Mouse (Mus musculus) brain, embryonic 14.5 days (tissue): ENCODE measurements around the gene Shroom3.

ENCODE experiments used
- CTCF ChIP-seq: fragments of 200-500 bp; IDR thresholded peaks from 2 replicates; pipeline ENCODE4 v1.5.1; 2012; ENCODE audit warnings: inconsistent platforms, mild to moderate bottlenecking, moderate library complexity, borderline replicate concordance; ENCODE audit not compliant: insufficient read depth, insufficient read length; ENCODE audit errors: extremely low read depth
- POLR2A ChIP-seq: fragments of 200-500 bp; IDR thresholded peaks from 2 replicates; pipeline ENCODE4 v1.6.1; 2012; ENCODE audit warnings: mild to moderate bottlenecking, inconsistent platforms, borderline replicate concordance; ENCODE audit not compliant: poor library complexity, insufficient read depth, insufficient read length, severe bottlenecking; ENCODE audit errors: extremely low read depth

- TF ChIP-seq CTCF (no peak), POLR2A (no peak)
These were observed 15.0 kb downstream of the Shroom3 start for GRCm38 (mm10) chr5:92698131-92698836.
